ENCODE assay signal across 33 mouse cellular contexts in the genomic region with DNA sequence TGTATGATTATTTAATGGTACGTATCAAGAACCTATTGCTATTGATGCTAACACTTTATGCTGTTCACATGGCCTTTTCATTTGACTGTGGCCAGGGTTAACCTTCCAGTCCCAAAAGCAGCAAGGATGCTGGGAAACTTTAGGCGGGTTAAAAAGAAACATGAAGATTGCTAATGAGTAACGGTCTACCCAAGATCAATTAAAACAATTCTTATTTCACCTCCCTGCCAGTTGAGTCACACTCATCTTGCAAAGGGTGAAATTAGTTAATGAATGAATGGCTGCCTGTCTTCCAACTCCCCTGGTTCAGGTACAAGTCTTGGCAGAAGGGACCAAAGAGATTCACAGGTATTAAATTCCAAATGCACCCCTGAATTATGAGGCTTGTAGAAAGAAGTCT.
"Had no signal": no experiment of that assay in that cellular context is flagged by ENCODE, and none has a peak within 500 bp of the region (broad histone marks: within the 10 kb centered on the region; RNA-seq: fewer than 3 reads in every experiment).

No protein-coding gene starts in this region.

- H3K27ac ChIP-seq: limb, embryonic 10.5 days; limb, embryonic 12.5 days; limb, embryonic 13.5 days; limb, embryonic 15.5 days; liver, embryonic 12.5 days; liver, embryonic 13.5 days; liver, embryonic 14.5 days; liver, embryonic 15.5 days; lung, embryonic 15.5 days; macrophage; midbrain, embryonic 10.5 days; midbrain, embryonic 12.5 days; midbrain, embryonic 13.5 days; midbrain, embryonic 15.5 days; neural tube, embryonic 12.5 days; neural tube, embryonic 13.5 days had no signal

- H3K4me1 ChIP-seq: limb, embryonic 10.5 days; limb, embryonic 12.5 days; liver, embryonic 12.5 days; liver, embryonic 13.5 days; liver, embryonic 15.5 days; lung, embryonic 15.5 days; megakaryocyte, embryonic 14.5 days; midbrain, embryonic 10.5 days; midbrain, embryonic 12.5 days; midbrain, embryonic 13.5 days; midbrain, embryonic 15.5 days; neural tube, embryonic 12.5 days; neural tube, embryonic 13.5 days had no signal

- H3K9me3 ChIP-seq: limb, embryonic 10.5 days; limb, embryonic 12.5 days; limb, embryonic 13.5 days; limb, embryonic 15.5 days; liver, embryonic 12.5 days; liver, embryonic 13.5 days; liver, embryonic 15.5 days; lung, embryonic 15.5 days; midbrain, embryonic 10.5 days; midbrain, embryonic 12.5 days; midbrain, embryonic 13.5 days; midbrain, embryonic 15.5 days; neural tube, embryonic 12.5 days; neural tube, embryonic 13.5 days had no signal

- DNase-seq: left cerebral cortex, postnatal 4 days; liver; liver, embryonic 13.5 days; liver, postnatal 0 days; lung, adult 18-20 months; lung, adult 2 months; lung, embryonic 14.5 days; lung, postnatal 10 days; lung, postnatal 14 days; lung, postnatal 36 days; lung, postnatal 4 days; midbrain, embryonic 14.5 days had no signal

- ATAC-seq: liver, embryonic 12.5 days; liver, postnatal 0 days; lung, postnatal 0 days; midbrain, embryonic 13.5 days; midbrain, embryonic 15.5 days; midbrain, embryonic 16.5 days had no signal

- H3K4me2 ChIP-seq: limb, embryonic 12.5 days; limb, embryonic 13.5 days; limb, embryonic 15.5 days; liver, embryonic 11.5 days; liver, embryonic 12.5 days; liver, embryonic 13.5 days; liver, embryonic 15.5 days; lung, embryonic 14.5 days; lung, embryonic 15.5 days; midbrain, embryonic 11.5 days; midbrain, embryonic 12.5 days; midbrain, embryonic 13.5 days; midbrain, embryonic 15.5 days; neural tube, embryonic 12.5 days; neural tube, embryonic 13.5 days had no signal

- H3K27me3 ChIP-seq: limb, embryonic 12.5 days; limb, embryonic 13.5 days; limb, embryonic 15.5 days; liver, embryonic 12.5 days; liver, embryonic 13.5 days; liver, embryonic 15.5 days; lung, embryonic 15.5 days; megakaryocyte, embryonic 14.5 days; midbrain, embryonic 12.5 days; midbrain, embryonic 13.5 days; midbrain, embryonic 15.5 days; neural tube, embryonic 12.5 days; neural tube, embryonic 13.5 days had no signal

- H3K9ac ChIP-seq: limb, embryonic 12.5 days; limb, embryonic 13.5 days; limb, embryonic 15.5 days; liver, embryonic 12.5 days; liver, embryonic 13.5 days; liver, embryonic 14.5 days; liver, embryonic 15.5 days; liver, postnatal 0 days; lung, embryonic 14.5 days; lung, embryonic 15.5 days; midbrain, embryonic 12.5 days; midbrain, embryonic 13.5 days; midbrain, embryonic 15.5 days; neural tube, embryonic 12.5 days; neural tube, embryonic 13.5 days had no signal

- H3K36me3 ChIP-seq: liver, embryonic 15.5 days; midbrain, embryonic 10.5 days; midbrain, embryonic 12.5 days; neural tube, embryonic 12.5 days had no signal

- H3K4me3 ChIP-seq: limb, embryonic 10.5 days; limb, embryonic 12.5 days; limb, embryonic 13.5 days; limb, embryonic 15.5 days; liver, embryonic 12.5 days; liver, embryonic 13.5 days; liver, embryonic 15.5 days; lung, embryonic 15.5 days; megakaryocyte, embryonic 14.5 days; midbrain, embryonic 10.5 days; midbrain, embryonic 12.5 days; midbrain, embryonic 13.5 days; midbrain, embryonic 15.5 days; myocyte; neural tube, embryonic 12.5 days; neural tube, embryonic 13.5 days had no signal
